In the genomic region with DNA sequence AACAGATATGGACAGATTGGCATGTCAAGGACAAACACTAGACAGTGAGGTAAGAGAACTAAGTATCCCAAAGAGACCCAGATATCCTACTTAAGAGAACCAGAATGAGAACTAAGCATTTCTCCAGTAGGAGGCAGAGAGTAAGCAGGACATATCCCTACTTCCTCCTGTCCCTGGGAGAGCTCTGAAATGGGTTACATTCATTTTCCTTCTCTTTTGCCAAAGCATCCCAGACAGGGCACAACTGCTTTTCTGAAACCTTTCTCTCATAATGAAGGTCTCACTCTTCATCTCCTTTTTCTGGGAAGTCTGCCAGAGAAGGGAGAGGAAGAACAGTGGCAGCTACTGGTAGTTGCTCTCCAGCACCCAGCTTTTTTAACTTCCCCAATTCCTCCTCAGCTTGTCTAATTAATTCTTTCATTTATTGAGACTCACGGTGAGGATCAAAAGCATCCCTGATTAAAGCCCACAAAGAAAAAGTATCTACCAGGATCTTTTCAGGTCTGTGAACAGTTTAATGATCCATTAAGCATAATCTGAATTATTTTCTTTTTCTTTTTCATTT, we compare ENCODE assay signal across 28 mouse cellular contexts. TPM values are rescaled to one million over a fixed set of nuclear protein-coding genes. Genes with fewer than 3 reads are reported as not detected.
DNase-seq lines count a peak whose midpoint lies in the region; ATAC-seq and TF ChIP-seq lines count a peak whose summit lies in the region.
"Had no signal": no experiment of that assay in that cellular context is flagged by ENCODE, and none has a peak within 500 bp of the region (broad histone marks: within the 10 kb centered on the region; RNA-seq: fewer than 3 reads in every experiment).

No protein-coding gene starts in this region.

- no peak overlapping the region for H3K4me2 ChIP-seq in forebrain, embryonic 11.5 days (ENCODE audit: low read depth, low read length, severe bottlenecking)
- no peak overlapping the region for H3K4me2 ChIP-seq in forebrain, postnatal 0 days (ENCODE audit: low read depth)
- H3K4me2 ChIP-seq: embryonic facial prominence, embryonic 12.5 days; heart, embryonic 11.5 days; heart, embryonic 15.5 days had no signal

- WGBS in forebrain, embryonic 11.5 days, result 25% methylated on average over 1 of the region's 1 CpGs
- 3% methylated on average over 1 of the region's 1 CpGs for WGBS in forebrain, postnatal 0 days

- ATAC-seq in forebrain, embryonic 11.5 days (replicated peaks; ENCODE audit: low FRiP score), result peak; percentile 89
- no peak for ATAC-seq in forebrain, postnatal 0 days
- 0 out of 2 replicates have a peak, but pooled peaks have one; percentile 27 for ATAC-seq in frontal cortex, adult (ENCODE audit: low TSS enrichment)
- peak; percentile 63 for ATAC-seq in common myeloid progenitor, adult 5-6 weeks (replicated peaks; ENCODE audit: low read depth, poor library complexity, severe bottlenecking)
- ATAC-seq: hindbrain, embryonic 16.5 days had no signal

- H3K9ac ChIP-seq in forebrain, embryonic 11.5 days (ENCODE audit: low read length), result no peak overlapping the region
- H3K9ac ChIP-seq in forebrain, postnatal 0 days, result no peak overlapping the region
- no peak overlapping the region for H3K9ac ChIP-seq in MEL (ENCODE audit: control insufficient read depth, low read depth, low read length, poor library complexity, severe bottlenecking)
- H3K9ac ChIP-seq: embryonic facial prominence, embryonic 12.5 days; heart, embryonic 15.5 days had no signal

- no peak for TF ChIP-seq RAD21 in MEL (IDR thresholded peaks at IDR 0.05; ENCODE audit: low read depth, low read length)

- H3K4me3 ChIP-seq in forebrain, embryonic 11.5 days (ENCODE audit: low read depth, low read length), result no peak overlapping the region
- no peak overlapping the region for H3K4me3 ChIP-seq in forebrain, postnatal 0 days (ENCODE audit: low read depth, low read length)
- H3K4me3 ChIP-seq in MEL (ENCODE audit: control insufficient read depth in 1 of 2, insufficient read depth in 1 of 2, low read depth in 2 of 2, low read length in 2 of 2), result no peak overlapping the region
- H3K4me3 ChIP-seq: embryonic facial prominence, embryonic 12.5 days; heart, adult 2 months; heart, embryonic 15.5 days had no signal

- TF ChIP-seq POLR2A in MEL (IDR thresholded peaks at IDR 0.05; ENCODE audit: control insufficient read depth in 1 of 2, insufficient read depth in 1 of 2, low read depth in 1 of 2, low read length in 2 of 2, poor library complexity in 1 of 2), result no peak

- no peak; a peak in 1 of 4 replicates for TF ChIP-seq EP300 in MEL (IDR thresholded peaks at IDR 0.05; ENCODE audit: low read depth in 1 of 2, low read length in 2 of 2)

- TF ChIP-seq CTCF in forebrain, postnatal 0 days (IDR thresholded peaks at IDR 0.05; ENCODE audit: low read depth), result no peak
- no peak for TF ChIP-seq CTCF in MEL (IDR thresholded peaks at IDR 0.05 in 2 of 3, conservative IDR thresholded peaks at IDR 0.05 in 1 of 3; ENCODE audit: control insufficient read depth in 1 of 3, insufficient read depth in 1 of 3, low read depth in 2 of 3, low read length in 3 of 3, poor library complexity in 1 of 3, severe bottlenecking in 1 of 3)

- no peaks in the 10 kb centered on the region for H3K9me3 ChIP-seq in forebrain, embryonic 11.5 days (ENCODE audit: control insufficient read depth, low read length)
- no peaks in the 10 kb centered on the region for H3K9me3 ChIP-seq in forebrain, postnatal 0 days (ENCODE audit: low read length)
- H3K9me3 ChIP-seq in MEL (replicated peaks; ENCODE audit: insufficient read depth, low read length), result no peaks in the 10 kb centered on the region
- H3K9me3 ChIP-seq: embryonic facial prominence, embryonic 12.5 days; heart, embryonic 15.5 days had no signal

- H3K4me1 ChIP-seq in forebrain, embryonic 11.5 days (replicated peaks; ENCODE audit: control insufficient read depth, insufficient read depth, low read length), result no peaks in the 10 kb centered on the region
- no peaks in the 10 kb centered on the region for H3K4me1 ChIP-seq in forebrain, postnatal 0 days (ENCODE audit: insufficient read depth)
- no peaks in the 10 kb centered on the region for H3K4me1 ChIP-seq in MEL (ENCODE audit: control insufficient read depth in 1 of 2, insufficient read depth in 2 of 2, low read length in 2 of 2)
- H3K4me1 ChIP-seq: embryonic facial prominence, embryonic 12.5 days; heart, embryonic 15.5 days had no signal

- H3K36me3 ChIP-seq in forebrain, embryonic 11.5 days (ENCODE audit: control insufficient read depth, insufficient read depth, low read length), result no peaks in the 10 kb centered on the region
- H3K36me3 ChIP-seq in forebrain, postnatal 0 days (ENCODE audit: insufficient read depth), result no peaks in the 10 kb centered on the region
- H3K36me3 ChIP-seq in MEL (ENCODE audit: control insufficient read depth in 1 of 2, insufficient read depth in 2 of 2, low read length in 2 of 2), result peaks cover 0 to 3% of the 10 kb centered on the region in 2 experiments; a peak in 2 of 4 replicates
- H3K36me3 ChIP-seq: embryonic facial prominence, embryonic 12.5 days; heart, embryonic 15.5 days had no signal

- no peaks in the 10 kb centered on the region for H3K27me3 ChIP-seq in forebrain, embryonic 11.5 days (ENCODE audit: control insufficient read depth, insufficient read depth, low read length)
- H3K27me3 ChIP-seq in forebrain, postnatal 0 days (ENCODE audit: insufficient read depth, low read length), result no peaks in the 10 kb centered on the region
- no peaks in the 10 kb centered on the region for H3K27me3 ChIP-seq in MEL (ENCODE audit: control insufficient read depth in 1 of 2, insufficient read depth in 2 of 2, low read length in 2 of 2)
- H3K27me3 ChIP-seq: embryonic facial prominence, embryonic 12.5 days; heart, embryonic 15.5 days had no signal

- H3K79me2 ChIP-seq in MEL (ENCODE audit: control insufficient read depth, insufficient read depth, low read length, poor library complexity), result no peaks in the 10 kb centered on the region

- H3K27ac ChIP-seq in forebrain, embryonic 11.5 days (ENCODE audit: low read depth, low read length), result no peak overlapping the region
- H3K27ac ChIP-seq in forebrain, postnatal 0 days (ENCODE audit: low read depth, low read length), result no peak overlapping the region
- no peak overlapping the region for H3K27ac ChIP-seq in MEL (ENCODE audit: control insufficient read depth, low read depth, low read length)
- H3K27ac ChIP-seq: embryonic facial prominence, embryonic 12.5 days; heart, adult 2 months; heart, embryonic 15.5 days had no signal

- DNase-seq in forebrain, embryonic 11.5 days (ENCODE audit: low spot score), result no peak
- no peak for DNase-seq in forebrain, postnatal 0 days
- DNase-seq in frontal cortex, postnatal 25 days (ENCODE audit: low spot score in 2 of 2), result no peak
- DNase-seq in MEL (ENCODE audit: low read depth, low spot score), result peak; percentile 75
- no peak for DNase-seq in cerebellum, postnatal 36 days
- DNase-seq in spleen, postnatal 10 days (ENCODE audit: low spot score in 2 of 2), result no peak
- DNase-seq: adrenal gland, adult 2 months; adrenal gland, postnatal 36 days; cerebellum, adult 18-20 months; cerebellum, adult 9-11 months; gastrocnemius, postnatal 14 days; heart, adult 2 months; kidney, adult 11 months; kidney, adult 9 months had no signal

TF ChIP-seq in MEL, 35 proteins besides CTCF, POLR2A, EP300 and RAD21:
- no peak for TF ChIP-seq NELFE (IDR thresholded peaks at IDR 0.05; ENCODE audit: low read depth, low read length)
- no peak for TF ChIP-seq ELF1 (IDR thresholded peaks at IDR 0.05; ENCODE audit: low read depth, low read length)
- TF ChIP-seq MAFK (IDR thresholded peaks at IDR 0.05; ENCODE audit: borderline replicate concordance, low read depth, low read length), result no peak

RNA-seq across cellular contexts. Expression of a gene that starts 32.9 kb away (rescaled TPM):
- polyA plus RNA-seq in forebrain, embryonic 11.5 days (2014; fragmentation: Nextera tagmentation; extraction: Ambion mirVana), result not detected in 2 replicates
- not detected in 2 replicates for total RNA-seq in forebrain, postnatal 0 days (2014; rRNA removed)
- not detected in 2 replicates for polyA plus RNA-seq in forebrain, postnatal 0 days (2015; fragmentation: Nextera tagmentation; extraction: Ambion mirVana)
- total RNA-seq in MEL (2012; rRNA removed), result not detected in 2 replicates
- polyA plus RNA-seq in MEL (2012; ENCODE audit: insufficient read depth in 1 of 2, insufficient read length in 2 of 2, low read depth in 1 of 2, low replicate concordance in 2 of 2, missing spikeins in 1 of 2), result not detected
- not detected in 2 replicates for total RNA-seq in common myeloid progenitor, adult 5-6 weeks (2017)
- total RNA-seq: adrenal gland, adult 2 months; adrenal gland, postnatal 36 days; gastrocnemius, adult 18-20 months; gastrocnemius, postnatal 14 days; heart, adult 2 months; heart, postnatal 25 days had no signal
- polyA plus RNA-seq: adrenal gland, adult 2 months; C2C12; cortical plate, adult 2 months; embryonic facial prominence, embryonic 12.5 days; frontal cortex, adult 2 months; gonadal fat pad, adult 2 months; heart, adult 2 months; heart, embryonic 11.5 days; heart, embryonic 15.5 days; hindbrain, embryonic 11.5 days; hindbrain, embryonic 16.5 days; intestine, embryonic 14.5 days had no signal

RNA-seq across cellular contexts. Expression of a gene that starts 44.0 kb away (rescaled TPM):
- not detected in 2 replicates for polyA plus RNA-seq in forebrain, embryonic 11.5 days (2014; fragmentation: Nextera tagmentation; extraction: Ambion mirVana)
- total RNA-seq in forebrain, postnatal 0 days (2014; rRNA removed), result not detected in 2 replicates
- not detected in 2 replicates for polyA plus RNA-seq in forebrain, postnatal 0 days (2015; fragmentation: Nextera tagmentation; extraction: Ambion mirVana)
- not detected in 2 replicates for total RNA-seq in MEL (2012; rRNA removed)
- polyA plus RNA-seq in MEL (2012; ENCODE audit: insufficient read depth in 1 of 2, insufficient read length in 2 of 2, low read depth in 1 of 2, low replicate concordance in 2 of 2, missing spikeins in 1 of 2), result not detected
- total RNA-seq in common myeloid progenitor, adult 5-6 weeks (2017), result not detected in 2 replicates
- total RNA-seq: adrenal gland, adult 2 months; adrenal gland, postnatal 36 days; gastrocnemius, adult 18-20 months; gastrocnemius, postnatal 14 days; heart, adult 2 months; heart, postnatal 25 days had no signal
- polyA plus RNA-seq: adrenal gland, adult 2 months; C2C12; cortical plate, adult 2 months; frontal cortex, adult 2 months; heart, adult 2 months; heart, embryonic 11.5 days; heart, embryonic 15.5 days; hindbrain, embryonic 11.5 days; hindbrain, embryonic 16.5 days; intestine, embryonic 14.5 days had no signal
